Mouse (Mus musculus) MEL (cell line): ENCODE data around the gene Noa1.

Experiments
- CTCF ChIP-seq, 3 experiments: IDR thresholded peaks in 2 of 3; conservative IDR thresholded peaks in 1 of 3; 2 replicates each; pipeline ENCODE4 v1.5.1; 2011 to 2012; ENCODE audit warnings: low read length in 3 of 3, low read depth in 2 of 3, mild to moderate bottlenecking in 2 of 3, improper control_type of control experiment in 1 of 3, inconsistent platforms in 1 of 3, mixed read lengths in 1 of 3, moderate library complexity in 1 of 3; ENCODE audit not compliant: control insufficient read depth in 1 of 3, insufficient read depth in 1 of 3, poor library complexity in 1 of 3, severe bottlenecking in 1 of 3
- MAFK ChIP-seq: IDR thresholded peaks from 2 replicates; pipeline ENCODE4 v1.6.1; 2011; ENCODE audit warnings: low read depth, mild to moderate bottlenecking, low read length, improper control_type of control experiment, borderline replicate concordance
- MAZ ChIP-seq: IDR thresholded peaks from 2 replicates; pipeline ENCODE4 v1.6.1; 2012; ENCODE audit warnings: low read depth, mild to moderate bottlenecking, inconsistent platforms, low read length, improper control_type of control experiment
- RCOR1 ChIP-seq: IDR thresholded peaks from 2 replicates; pipeline ENCODE4 v1.6.1; 2012; ENCODE audit warnings: low read depth, mild to moderate bottlenecking, inconsistent platforms, low read length, improper control_type of control experiment
- ZNF384 ChIP-seq: IDR thresholded peaks from 2 replicates; pipeline ENCODE4 v1.6.1; 2012; ENCODE audit warnings: low read depth, mild to moderate bottlenecking, inconsistent platforms, low read length, improper control_type of control experiment

DNA sequence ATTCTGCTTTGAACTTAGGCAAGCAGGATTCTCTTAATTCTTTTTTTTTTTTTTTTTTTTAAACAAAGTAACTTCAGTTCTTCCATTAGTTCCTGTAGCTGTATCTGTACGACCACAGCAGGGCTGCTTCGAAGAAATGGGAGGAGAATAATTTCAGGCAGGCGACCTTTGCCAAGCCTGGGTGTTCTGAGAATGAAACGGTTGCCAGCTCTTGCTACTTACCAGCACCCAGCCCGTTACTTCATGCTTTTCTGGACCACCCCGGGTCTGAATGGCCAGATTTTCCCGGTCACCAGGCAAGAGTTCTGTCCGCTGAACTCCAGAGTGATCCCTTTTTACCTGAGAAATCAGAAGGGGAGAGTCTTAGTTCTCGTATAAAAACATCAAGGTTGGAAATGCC is 41.8 kb upstream of the Noa1 start:
- TF ChIP-seq ZNF384 = 0 out of 2 replicates have a peak, but pooled peaks have one; percentile 17
- TF ChIP-seq MAZ = no peak
- TF ChIP-seq RCOR1 = no peak
- TF ChIP-seq CTCF (IDR thresholded peaks at IDR 0.05 in 2 of 3, conservative IDR thresholded peaks at IDR 0.05 in 1 of 3; ENCODE audit: control insufficient read depth in 1 of 3, insufficient read depth in 1 of 3, low read depth in 2 of 3, low read length in 3 of 3, poor library complexity in 1 of 3, severe bottlenecking in 1 of 3) = no peak
- TF ChIP-seq MAFK = no peak
